In the genomic region with DNA sequence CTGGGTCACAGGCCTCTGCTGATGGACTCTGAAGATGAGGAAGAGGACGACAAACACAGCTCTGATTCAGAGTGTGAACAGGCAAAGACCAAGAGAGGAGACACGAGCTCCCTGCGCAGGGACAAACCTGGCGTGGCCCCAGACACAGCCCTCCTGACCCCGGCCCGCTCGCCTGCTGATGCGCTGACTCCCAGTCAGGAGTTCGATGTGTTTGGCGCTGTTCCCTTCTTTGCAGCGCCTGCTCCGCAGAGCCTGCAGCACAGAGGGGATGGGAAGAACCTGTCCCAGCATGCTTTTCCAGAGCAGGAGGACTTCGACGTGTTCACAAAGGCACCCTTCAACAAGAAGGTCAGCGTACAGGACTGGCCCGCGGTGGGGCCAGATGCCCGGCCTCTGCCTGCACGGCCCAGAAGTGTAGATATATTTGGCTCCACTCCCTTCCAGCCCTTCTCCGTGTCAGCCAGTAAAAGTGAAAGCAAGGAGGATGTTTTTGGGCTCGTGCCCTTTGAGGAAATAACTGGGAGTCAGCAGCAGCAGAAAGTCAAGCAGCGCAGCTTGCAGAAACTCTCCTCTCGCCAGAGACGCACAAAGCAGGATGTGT, we compare ENCODE assay signal across 12 mouse cellular contexts. TPM values are rescaled to one million over a fixed set of nuclear protein-coding genes. Genes with fewer than 3 reads are reported as not detected.
A peak's percentile ranks its signal among the peaks of the same experiment; 100 is the strongest.
DNase-seq lines count a peak whose midpoint lies in the region; ATAC-seq and TF ChIP-seq lines count a peak whose summit lies in the region.
"Had no signal": no experiment of that assay in that cellular context is flagged by ENCODE, and none has a peak within 500 bp of the region (broad histone marks: within the 10 kb centered on the region; RNA-seq: fewer than 3 reads in every experiment).

No protein-coding gene starts in this region.

- TF ChIP-seq EP300 in liver, postnatal 0 days (IDR thresholded peaks at IDR 0.05; ENCODE audit: low read depth) = no peak

- H3K27me3 ChIP-seq in liver, adult 2 months (ENCODE audit: control insufficient read depth, insufficient read depth, low read length) = no peaks in the 10 kb centered on the region
- no peaks in the 10 kb centered on the region for H3K27me3 ChIP-seq in liver, postnatal 0 days (ENCODE audit: insufficient read depth, low read length)
- no peaks in the 10 kb centered on the region for H3K27me3 ChIP-seq in small intestine, adult 2 months (ENCODE audit: control insufficient read depth, insufficient read depth, low read length)
- H3K27me3 ChIP-seq: embryonic facial prominence, embryonic 12.5 days had no signal

- TF ChIP-seq CTCF in liver, adult 2 months (IDR thresholded peaks at IDR 0.05; ENCODE audit: low read depth, low read length) = no peak
- no peak for TF ChIP-seq CTCF in liver, postnatal 0 days (IDR thresholded peaks at IDR 0.05; ENCODE audit: low read depth)
- TF ChIP-seq CTCF in small intestine, adult 2 months (IDR thresholded peaks at IDR 0.05; ENCODE audit: extremely low read depth, insufficient read length, insufficient replicate concordance, low read depth, low read length) = no peak

- no peaks in the 10 kb centered on the region for H3K79me2 ChIP-seq in liver, adult 2 months (ENCODE audit: control insufficient read depth, insufficient read depth, low read length)

- no peak overlapping the region for H3K9ac ChIP-seq in liver, adult 2 months (ENCODE audit: low read depth, low read length)
- no peak overlapping the region for H3K9ac ChIP-seq in liver, postnatal 0 days (replicated peaks)
- H3K9ac ChIP-seq: embryonic facial prominence, embryonic 12.5 days had no signal

- WGBS in liver, adult 2 months = 83% methylated on average over 24 of the region's 24 CpGs
- WGBS in liver, postnatal 0 days (ENCODE audit: insufficient replicate concordance) = 88% methylated on average over 24 of the region's 24 CpGs
- 76% methylated on average over 24 of the region's 24 CpGs for WGBS in small intestine, adult 2 months

- H3K27ac ChIP-seq in liver, adult 2 months (replicated peaks; ENCODE audit: insufficient read depth, low read depth, low read length) = 0 out of 2 replicates have a peak overlapping the region, but pooled peaks have one; percentile 17
- no peak overlapping the region for H3K27ac ChIP-seq in liver, postnatal 0 days (ENCODE audit: low read depth)
- no peak overlapping the region for H3K27ac ChIP-seq in small intestine, adult 2 months (ENCODE audit: insufficient read depth, low read depth, low read length)
- H3K27ac ChIP-seq: embryonic facial prominence, embryonic 12.5 days had no signal

- H3K9me3 ChIP-seq in liver, postnatal 0 days (ENCODE audit: low read length) = no peaks in the 10 kb centered on the region
- H3K9me3 ChIP-seq: embryonic facial prominence, embryonic 12.5 days; G1E had no signal

- no peak for ATAC-seq in liver, postnatal 0 days

- DNase-seq in liver, adult 2 months (ENCODE audit: extremely low read depth, low read depth, low spot score) = peak; percentile 31
- no peak for DNase-seq in liver, postnatal 0 days
- peak; percentile 55 for DNase-seq in heart, adult 8-10 months (ENCODE audit: low spot score)
- peak; percentile 21 to 46 for DNase-seq in kidney, postnatal 25 days
- no peak for DNase-seq in adipocyte (ENCODE audit: low spot score)
- DNase-seq in layer of hippocampus, adult 11-12 months (ENCODE audit: low spot score) = no peak
- DNase-seq: adrenal gland, postnatal 10 days; cerebellum, adult 18-20 months; thymus, postnatal 14 days had no signal

- peak overlapping the region; percentile 39 for H3K4me3 ChIP-seq in liver, adult 2 months (ENCODE audit: insufficient read depth, low read depth, low read length)
- H3K4me3 ChIP-seq in liver, postnatal 0 days (ENCODE audit: low read depth, low read length) = no peak overlapping the region
- peak overlapping the region; percentile 10; the same call in 1 of the 2 replicates for H3K4me3 ChIP-seq in small intestine, adult 2 months (ENCODE audit: low read depth, low read length)
- H3K4me3 ChIP-seq: embryonic facial prominence, embryonic 12.5 days had no signal

- no peak overlapping the region for H3K4me2 ChIP-seq in liver, postnatal 0 days (ENCODE audit: low read depth, low read length)
- H3K4me2 ChIP-seq: embryonic facial prominence, embryonic 12.5 days had no signal

- TF ChIP-seq POLR2A in liver, adult 2 months (IDR thresholded peaks at IDR 0.05; ENCODE audit: extremely low read depth, insufficient read depth, low read length) = no peak
- no peak for TF ChIP-seq POLR2A in small intestine, adult 2 months (IDR thresholded peaks at IDR 0.05; ENCODE audit: low read depth, low read length)

- H3K4me1 ChIP-seq in liver, adult 2 months (ENCODE audit: control insufficient read depth, insufficient read depth, low read length) = peaks cover 6% of the 10 kb centered on the region
- no peaks in the 10 kb centered on the region; the same call in 1 of the 2 replicates for H3K4me1 ChIP-seq in liver, postnatal 0 days (ENCODE audit: insufficient read depth)
- no peaks in the 10 kb centered on the region; the same call in 1 of the 2 replicates for H3K4me1 ChIP-seq in small intestine, adult 2 months (ENCODE audit: control insufficient read depth, insufficient read depth, insufficient read length, low read length)
- H3K4me1 ChIP-seq: embryonic facial prominence, embryonic 12.5 days had no signal

- H3K36me3 ChIP-seq in liver, adult 2 months (ENCODE audit: control insufficient read depth, insufficient read depth, low read length) = peaks cover 4% of the 10 kb centered on the region; the same call in 1 of the 2 replicates
- H3K36me3 ChIP-seq in liver, postnatal 0 days (replicated peaks; ENCODE audit: insufficient read depth, low read length) = peaks cover 71% of the 10 kb centered on the region
- peaks cover 45% of the 10 kb centered on the region for H3K36me3 ChIP-seq in small intestine, adult 2 months (ENCODE audit: control insufficient read depth, insufficient read depth, low read length)

RNA-seq across cellular contexts. Expression of a gene that starts 24.3 kb away (rescaled TPM):
- total RNA-seq in liver, adult 2 months (2014; rRNA removed) = 7.9 and 8.1 TPM in 2 replicates
- 7.9 and 10.5 TPM in 2 replicates for polyA plus RNA-seq in liver, adult 2 months (2012; rRNA removed)
- 1.9 TPM in 2 replicates for polyA plus RNA-seq in liver, postnatal 0 days (2015; fragmentation: Nextera tagmentation; extraction: Ambion mirVana)
- total RNA-seq in heart, adult 8-10 months (2022) = 1 to 10 TPM; 2.3 to 4.9 (median 2.8) TPM
- 0.57 and 1.0 TPM in 2 replicates for polyA plus RNA-seq in small intestine, adult 2 months (2012; rRNA removed)

Comparison
In these comparisons a context has a peak if more than half of its experiments do, and no peak if none do; other contexts are left out.
1. DNase-seq: peak in liver, adult 2 months (single experiment), heart, adult 8-10 months (single experiment) and kidney, postnatal 25 days (2 of 2); none in liver, postnatal 0 days (single experiment), adipocyte (single experiment) and layer of hippocampus, adult 11-12 months (single experiment).